Mouse (Mus musculus) effector memory CD4-positive, alpha-beta T cell, adult 5 months (primary cell): ENCODE results near the gene Rhoa. TPM values are rescaled to one million over a fixed set of nuclear protein-coding genes. Genes with fewer than 3 reads are reported as not detected.

Experiments used
- polyA plus RNA-seq: library from polyadenylated mRNA; unstranded; fragments of 100-300 nt; shearing (Covaris generic); gene quantifications from one replicate; pipeline ENCODE4 v1.2.1, GENCODE M21; 2017

The Rhoa gene
- 424 TPM for polyA plus RNA-seq

GRCm38 (mm10) chr9:108305629-108306520 lies at the start of gene Rhoa, which contains the start of gene Tcta:
Rhoa (plus strand) TSS chr9:108306129.
Tcta (minus strand) TSS chr9:108306160.

GRCm38 (mm10) chr9:108263690-108264190 lies 42.2 kb upstream of the Rhoa start, which contains the start of gene Dag1:
Dag1 (minus strand) TSS chr9:108263958.

GRCm38 (mm10) chr9:108290016-108290750 lies 15.7 kb upstream of the Rhoa start, which contains the start of gene Nicn1:
Nicn1 (plus strand) TSS chr9:108290429.

GRCm38 (mm10) chr9:108296453-108297355 lies 9.2 kb upstream of the Rhoa start, which contains the start of gene Amt:
Amt (plus strand) TSS chr9:108296853.

GRCm38 (mm10) chr9:108338886-108339781 lies 33.2 kb downstream of the Rhoa start, which contains the start of gene Gpx1:
Gpx1 (plus strand) TSS chr9:108338903.

GRCm38 (mm10) chr9:108347540-108348289 lies 41.8 kb downstream of the Rhoa start, which contains the start of gene Usp4:
Usp4 (plus strand) TSS chr9:108347853.

Other genes with a start within 250 kb of the Rhoa start
- 3.1 TPM for gene Mst1, start 225.7 kb upstream of the Rhoa start, polyA plus RNA-seq
- gene Rnf123, start 222.8 kb upstream of the Rhoa start, polyA plus RNA-seq: 110 TPM
- 54.4 TPM for gene Apeh, start 211.5 kb upstream of the Rhoa start, polyA plus RNA-seq
- 0.30 TPM for gene Bsn, start 115.7 kb upstream of the Rhoa start, polyA plus RNA-seq
- 11.0 TPM for gene Dag1, start 42.2 kb upstream of the Rhoa start, polyA plus RNA-seq
- 1.7 TPM for gene Nicn1, start 15.7 kb upstream of the Rhoa start, polyA plus RNA-seq
- gene Amt, start 9.3 kb upstream of the Rhoa start, polyA plus RNA-seq: 0.17 TPM
- 5.3 TPM for gene Tcta, start within 50 bp of the Rhoa start, polyA plus RNA-seq
- 260 TPM for gene Gpx1, start 32.8 kb downstream of the Rhoa start, polyA plus RNA-seq
- 94.4 TPM for gene Usp4, start 41.7 kb downstream of the Rhoa start, polyA plus RNA-seq
- gene 1700102P08Rik, start 86.7 kb downstream of the Rhoa start, polyA plus RNA-seq: 0.74 TPM
- gene Ccdc36, start 122.4 kb downstream of the Rhoa start, polyA plus RNA-seq: not detected
- not detected for gene BC048562, start 130.4 kb downstream of the Rhoa start, polyA plus RNA-seq
- gene Ccdc71, start 154.4 kb downstream of the Rhoa start, polyA plus RNA-seq: 27.6 TPM
- gene Klhdc8b, start 155.5 kb downstream of the Rhoa start, polyA plus RNA-seq: 7.3 TPM
- gene Lamb2, start 173.6 kb downstream of the Rhoa start, polyA plus RNA-seq: not detected
- gene Usp19, start 184.5 kb downstream of the Rhoa start, polyA plus RNA-seq: 158 TPM
- 74.5 TPM for gene Qars, start 201.6 kb downstream of the Rhoa start, polyA plus RNA-seq
- 172 TPM for gene Qrich1, start 210.7 kb downstream of the Rhoa start, polyA plus RNA-seq